Mouse (Mus musculus): ENCODE results near the gene Gimap3.

- TF ChIP-seq CTCF (IDR thresholded peaks at IDR 0.05; ENCODE audit: borderline replicate concordance, insufficient read depth, low read depth, low read length) (no peak), POLR2A (IDR thresholded peaks at IDR 0.05; ENCODE audit: borderline replicate concordance, insufficient read depth, low read length) (no peak)
Observed at GRCm38 (mm10) chr6:48768178-48768869, 2.3 kb downstream of the Gimap3 start.

Data from cerebellum, adult 2 months (tissue).